Mouse (Mus musculus) retina, embryonic 14.5 days (tissue): ENCODE measurements around the gene Rgs14.
A peak's percentile ranks its signal among the peaks of the same experiment; 100 is the strongest.

Source experiments
- DNase-seq: peaks from one replicate; pipeline ENCODE4 v3.0.0-alpha.2; 2015; ENCODE audit warnings: low spot score

Rgs14 gene

GRCm38 (mm10) chr13:55404853-55405782 is 35.6 kb downstream of the Rgs14 start:
- peak; percentile 95 for DNase-seq

GRCm38 (mm10) chr13:55405783-55406390 is 36.4 kb downstream of the Rgs14 start:
- no peak for DNase-seq

- DNase-seq = no peak
These were observed 37.8 kb downstream of the Rgs14 start for GRCm38 (mm10) chr13:55407341-55407740.

- no peak for DNase-seq
These were observed 39.1 kb downstream of the Rgs14 start for GRCm38 (mm10) chr13:55408546-55409120.

- DNase-seq = no peak
These were observed 42.3 kb downstream of the Rgs14 start for GRCm38 (mm10) chr13:55411826-55412225.

GRCm38 (mm10) chr13:55412643-55413307 is 43.2 kb downstream of the Rgs14 start:
- DNase-seq = no peak

- DNase-seq = no peak
These were observed 43.8 kb downstream of the Rgs14 start for GRCm38 (mm10) chr13:55413333-55413732.

GRCm38 (mm10) chr13:55414743-55415380 is 45.3 kb downstream of the Rgs14 start, which contains the start of gene Pfn3:
Gene Pfn3, minus strand, starts transcription at chr13:55415232.
- peak; percentile 37 for DNase-seq

- DNase-seq = peak; percentile 88
These were observed 48.5 kb downstream of the Rgs14 start for GRCm38 (mm10) chr13:55418004-55418403.

GRCm38 (mm10) chr13:55419142-55419541 is 49.6 kb downstream of the Rgs14 start:
- no peak for DNase-seq

- no peak for DNase-seq
These were observed 50.7 kb downstream of the Rgs14 start for GRCm38 (mm10) chr13:55420018-55420932.

GRCm38 (mm10) chr13:55420933-55421800 is 51.6 kb downstream of the Rgs14 start:
- peak; percentile 77 for DNase-seq

GRCm38 (mm10) chr13:55426613-55427012 is 57.1 kb downstream of the Rgs14 start, which contains the start of gene F12:
Gene F12, minus strand, starts transcription at chr13:55426793.
- DNase-seq = no peak

GRCm38 (mm10) chr13:55429226-55429888 is 59.8 kb downstream of the Rgs14 start:
- DNase-seq = no peak

GRCm38 (mm10) chr13:55430566-55430965 is 61.0 kb downstream of the Rgs14 start:
- no peak for DNase-seq

- DNase-seq = no peak
These were observed 62.6 kb downstream of the Rgs14 start for GRCm38 (mm10) chr13:55431889-55432685.
